Mouse (Mus musculus): ENCODE measurements around the gene Ankle1. TPM values are rescaled to one million over a fixed set of nuclear protein-coding genes. Genes with fewer than 3 reads are reported as not detected.

Gene Ankle1
- total RNA-seq (2021) = 1 to 10 TPM; 2.8 to 3.4 TPM

- intact Hi-C loops (cut with DNase I) = loop anchor here (1.0 to 5.0 kb wide), 4 partner anchors 33 to 178 kb away; partner anchors contain the start of genes Haus8, Myo9b and Ocel1
- peak; percentile 97 to 99 for DNase-seq
Measured at GRCm38 (mm10) chr8:71405401-71406098, at the start of gene Ankle1. TSS of gene Ankle1 (plus strand) at chr8:71406010.

GRCm38 (mm10) chr8:71358026-71358425 is 47.8 kb upstream of the Ankle1 start:
- intact Hi-C loops (cut with DNase I) = no loop called here
- no peak for DNase-seq

DNA sequence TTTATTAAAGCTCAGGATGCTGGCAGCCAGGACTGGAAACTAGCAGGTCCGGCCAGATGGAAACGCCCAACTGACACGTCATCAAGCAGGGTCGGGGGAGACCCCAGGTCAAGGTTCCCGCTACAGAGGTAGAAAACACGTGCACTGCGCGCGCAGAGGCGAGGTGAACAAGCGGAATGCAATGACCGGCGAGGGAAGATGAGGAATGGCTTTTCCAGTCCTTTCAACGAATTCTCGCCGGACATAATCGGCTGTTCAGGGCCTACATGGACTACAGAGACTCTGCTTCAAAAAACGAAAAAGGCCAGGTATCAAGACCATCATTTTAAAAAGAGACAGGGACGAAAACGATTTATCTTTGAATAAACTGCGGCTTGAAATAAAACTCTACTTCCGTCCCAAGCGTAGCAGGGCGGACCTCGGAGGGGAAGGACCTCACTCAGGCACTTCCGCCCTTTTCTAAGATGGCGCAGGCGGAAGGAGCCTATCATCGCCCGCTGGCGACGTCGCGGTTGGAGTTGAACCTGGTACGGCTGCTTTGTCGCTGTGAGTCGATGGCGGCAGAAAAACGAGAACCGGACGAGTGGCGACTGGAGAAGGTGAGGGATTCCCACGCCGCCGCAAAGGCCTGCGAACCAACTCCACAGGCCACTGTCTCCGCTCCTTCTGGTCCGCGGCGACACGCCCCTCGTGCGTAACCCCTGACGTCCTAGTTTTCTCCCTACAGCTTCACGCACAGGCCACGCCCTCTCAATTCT is 38.9 kb upstream of the Ankle1 start, which contains the start of gene Use1:
TSS of gene Use1 (plus strand) at position 78 of the 758 bp plus-strand sequence.
- peak; percentile 95 to 96 for DNase-seq
- intact Hi-C loops (cut with DNase I) = no loop called here

GRCm38 (mm10) chr8:71367529-71368176 is 38.2 kb upstream of the Ankle1 start:
- DNase-seq = no peak
- intact Hi-C loops (cut with DNase I) = no loop called here

- intact Hi-C loops (cut with DNase I) = no loop called here
- no peak for DNase-seq
Measured at GRCm38 (mm10) chr8:71368366-71368765, 37.4 kb upstream of the Ankle1 start.

- no peak for DNase-seq
- intact Hi-C loops (cut with DNase I) = no loop called here
Measured at GRCm38 (mm10) chr8:71369040-71369718, 36.6 kb upstream of the Ankle1 start.

DNA sequence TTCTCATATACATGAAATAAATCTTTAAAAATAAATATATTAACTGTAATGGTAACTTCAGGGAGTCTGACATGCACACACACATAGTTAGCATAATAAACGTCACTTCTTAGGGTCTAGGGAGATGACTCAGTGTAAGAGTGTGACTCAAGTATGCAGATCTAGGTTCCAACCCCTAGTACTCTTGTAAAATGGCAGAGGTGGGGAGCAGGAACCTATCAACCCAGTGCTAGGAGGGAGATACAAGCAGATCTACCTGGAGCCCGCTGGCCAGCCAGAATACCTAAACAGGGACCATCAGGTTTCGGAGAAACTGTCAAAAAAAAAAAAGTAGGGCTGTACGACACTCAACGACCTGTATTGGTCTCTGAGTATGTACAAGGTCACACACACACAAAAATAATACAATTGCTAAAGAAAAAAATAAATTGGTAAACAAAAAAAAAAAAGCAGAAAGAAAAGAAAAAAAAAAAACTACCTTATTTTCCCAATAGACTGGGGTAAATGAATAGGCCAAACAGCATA is 35.0 kb upstream of the Ankle1 start:
- intact Hi-C loops (cut with DNase I) = loop anchor here (5.0 kb wide), 1 partner anchor 37 kb away; the partner anchor contains the start of gene Ankle1
- DNase-seq = no peak

GRCm38 (mm10) chr8:71371236-71371848 is 34.5 kb upstream of the Ankle1 start, which contains the start of gene Ocel1:
TSS of gene Ocel1 (plus strand) at chr8:71371298.
- intact Hi-C loops (cut with DNase I) = loop anchor here (5.0 kb wide), 1 partner anchor 36 kb away; the partner anchor contains the start of gene Ankle1
- DNase-seq = peak; percentile 97

- intact Hi-C loops (cut with DNase I) = loop anchor here (5.0 kb wide), 1 partner anchor 35 kb away; the partner anchor contains the start of gene Ankle1
- DNase-seq = no peak
Measured at GRCm38 (mm10) chr8:71372427-71372826, 33.4 kb upstream of the Ankle1 start.

- no peak for DNase-seq
- intact Hi-C loops (cut with DNase I) = loop anchor here (5.0 kb wide), 1 partner anchor 34 kb away; the partner anchor contains the start of gene Ankle1
Measured at GRCm38 (mm10) chr8:71373000-71373399, 32.8 kb upstream of the Ankle1 start.

DNA sequence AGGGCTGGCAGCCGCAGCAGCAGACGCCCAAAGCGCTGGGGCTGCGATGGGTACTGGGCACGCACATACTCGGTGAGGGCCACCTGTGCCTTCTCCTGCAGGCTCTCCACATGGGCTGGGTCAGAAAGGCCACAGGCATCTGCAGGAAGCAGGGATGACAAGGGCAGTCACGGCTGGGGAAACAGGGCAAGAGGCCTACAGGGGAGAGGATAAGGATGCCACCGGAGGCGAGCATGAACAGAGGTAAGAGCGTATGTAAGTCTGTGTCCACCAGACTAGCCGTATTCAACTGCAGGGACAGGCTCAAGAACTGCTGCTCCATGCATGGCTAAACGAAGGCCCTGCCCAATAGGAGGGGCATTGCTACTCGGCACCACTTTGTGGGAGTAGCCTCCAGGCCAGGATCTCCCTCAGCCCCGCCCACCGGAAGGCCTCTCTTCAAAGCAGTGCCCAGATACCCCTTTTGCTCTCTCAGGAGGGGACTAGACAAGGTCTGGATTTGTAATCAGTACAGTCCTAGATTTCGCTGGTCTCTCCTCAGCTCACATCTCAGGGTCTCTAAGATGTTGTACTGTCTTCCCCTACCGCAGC is 31.1 kb upstream of the Ankle1 start:
- no peak for DNase-seq
- intact Hi-C loops (cut with DNase I) = loop anchor here (5.0 kb wide), 1 partner anchor 33 kb away; the partner anchor contains the start of gene Ankle1

- DNase-seq = peak; percentile 58 to 65
- intact Hi-C loops (cut with DNase I) = no loop called here
Measured at GRCm38 (mm10) chr8:71375581-71376422, 30.0 kb upstream of the Ankle1 start.

- intact Hi-C loops (cut with DNase I) = no loop called here
Measured at GRCm38 (mm10) chr8:71376423-71377030, 29.3 kb upstream of the Ankle1 start.

GRCm38 (mm10) chr8:71379008-71379407 is 26.8 kb upstream of the Ankle1 start:
- intact Hi-C loops (cut with DNase I) = no loop called here
- DNase-seq = no peak

More at GRCm38 (mm10) chr8:71376423-71377030, 29.3 kb upstream of the Ankle1 start:
- no peak for DNase-seq

DNA sequence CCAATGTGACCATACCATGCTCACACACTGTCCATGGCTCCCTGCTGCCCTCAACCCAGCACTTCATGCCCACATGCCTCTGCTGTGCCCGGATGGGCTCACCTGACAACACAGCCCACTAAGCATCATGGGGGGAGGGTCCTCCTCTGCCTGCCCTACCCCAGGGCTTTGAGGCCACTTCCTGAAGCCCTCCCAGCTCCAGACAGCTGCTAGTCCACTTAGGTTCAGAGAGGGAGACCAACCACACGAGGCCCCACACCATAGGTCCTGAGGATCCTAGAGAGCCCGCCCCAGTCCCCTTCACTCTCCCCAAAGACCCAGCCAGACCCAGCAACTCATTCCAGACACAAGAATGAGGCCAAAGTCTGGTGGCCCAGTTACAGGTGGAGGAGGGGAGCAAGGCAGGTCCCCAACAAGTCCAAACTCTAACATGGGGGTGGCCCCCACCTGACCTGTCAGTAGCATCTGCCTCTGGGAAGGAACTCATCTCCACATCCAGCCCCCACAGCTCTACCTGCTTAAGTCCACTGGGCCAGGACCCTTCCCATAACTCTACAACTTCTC is 26.2 kb upstream of the Ankle1 start:
- no peak for DNase-seq

GRCm38 (mm10) chr8:71380178-71381171 is 25.3 kb upstream of the Ankle1 start:
- intact Hi-C loops (cut with DNase I) = no loop called here
- peak; percentile 51 to 58 for DNase-seq

More for the DNA sequence above, 26.2 kb upstream of the Ankle1 start:
- intact Hi-C loops (cut with DNase I) = no loop called here

Measured in heart, postnatal 10 days (tissue).